Mouse (Mus musculus): Measurements from ENCODE around the gene Pax5.

- TF ChIP-seq CTCF (IDR thresholded peaks at IDR 0.05; ENCODE audit: extremely low read depth, insufficient read length, insufficient replicate concordance, low read depth, low read length): no peak
- no peak for TF ChIP-seq POLR2A (IDR thresholded peaks at IDR 0.05; ENCODE audit: low read depth, low read length)
These were observed 39.3 kb downstream of the Pax5 start for GRCm38 (mm10) chr4:44671035-44671434.

All from small intestine, adult 2 months (tissue).